Mouse (Mus musculus) naive thymus-derived CD4-positive, alpha-beta T cell, adult 2 months (primary cell): ENCODE measurements at regions not wholly inside any gene's neighbourhood (a gene's known extent, or its start where the extent isn't known, plus 50 kb on each side); places are given as distances from the start of the nearest gene placed in this dataset.

Source experiments
- DNase-seq: peaks from one replicate; pipeline ENCODE4 v3.0.0-alpha.2; 2011; ENCODE audit warnings: low read depth

- DNase-seq: no peak
Measured at GRCm38 (mm10) chr13:60427755-60428385, 173.9 kb upstream of the Dapk1 start.

- DNase-seq: no peak
Measured at GRCm38 (mm10) chr13:60429148-60429547, 172.6 kb upstream of the Dapk1 start.

DNA sequence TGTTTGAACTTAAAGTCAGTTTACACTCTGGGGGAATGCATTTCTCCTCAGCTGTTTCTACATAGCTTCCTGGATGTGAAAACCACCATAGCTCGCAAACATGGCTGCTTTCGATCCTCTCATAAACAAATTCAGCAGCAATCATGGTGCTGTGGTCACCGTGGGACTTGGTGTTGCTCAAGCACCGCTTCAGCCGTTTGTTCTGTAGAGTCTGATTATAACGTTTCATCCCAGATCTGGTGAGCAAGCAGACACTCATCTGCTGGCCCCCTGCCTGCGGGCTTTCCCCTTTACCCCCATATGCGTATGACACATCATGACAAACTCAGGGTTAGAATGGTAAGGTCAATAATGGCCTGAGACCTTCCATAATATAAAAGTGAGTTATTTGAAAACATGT, 170.3 kb upstream of the Dapk1 start:
- DNase-seq: no peak

- DNase-seq: no peak
Measured at GRCm38 (mm10) chr13:60434221-60435210, 167.2 kb upstream of the Dapk1 start.

- no peak for DNase-seq
Measured at GRCm38 (mm10) chr13:60435333-60435732, 166.4 kb upstream of the Dapk1 start.

DNA sequence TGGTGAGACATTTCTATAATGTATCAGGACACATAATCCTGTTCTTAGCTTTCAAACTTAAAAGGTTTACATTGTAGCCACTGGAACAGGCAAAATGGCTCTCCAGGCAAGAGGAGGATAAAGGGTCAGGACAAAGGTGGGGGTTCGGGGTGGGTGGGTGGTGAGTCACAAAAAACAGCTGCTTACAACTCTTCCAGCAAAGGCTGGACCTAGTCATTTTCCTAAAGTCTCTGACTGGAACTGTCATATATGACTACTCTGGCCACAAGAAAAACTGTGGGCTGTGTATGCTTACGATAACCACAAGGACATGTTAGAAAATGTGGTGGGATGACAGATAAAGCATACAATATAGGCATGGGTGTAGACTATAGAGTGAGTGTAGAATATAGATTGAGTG, 163.6 kb upstream of the Dapk1 start:
- no peak for DNase-seq

DNA sequence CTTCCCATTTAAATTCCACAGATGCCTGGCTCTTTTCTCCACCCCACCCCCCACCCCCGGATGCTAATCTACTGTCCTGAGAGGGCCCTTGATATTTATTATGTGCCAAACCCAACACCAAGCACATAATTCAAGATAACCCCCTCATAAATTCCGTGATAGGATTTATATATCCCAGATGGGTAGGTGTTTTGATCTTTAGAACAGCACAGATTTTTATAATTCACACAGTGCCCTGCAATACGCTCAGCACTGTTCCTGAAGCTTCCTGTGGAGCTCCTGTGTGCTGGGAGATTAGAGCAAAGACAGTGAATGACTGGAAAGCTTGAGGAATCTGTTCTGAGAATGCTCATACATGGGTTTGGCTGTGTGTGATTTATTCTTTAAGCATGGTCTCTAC, 161.2 kb upstream of the Dapk1 start:
- no peak for DNase-seq

DNA sequence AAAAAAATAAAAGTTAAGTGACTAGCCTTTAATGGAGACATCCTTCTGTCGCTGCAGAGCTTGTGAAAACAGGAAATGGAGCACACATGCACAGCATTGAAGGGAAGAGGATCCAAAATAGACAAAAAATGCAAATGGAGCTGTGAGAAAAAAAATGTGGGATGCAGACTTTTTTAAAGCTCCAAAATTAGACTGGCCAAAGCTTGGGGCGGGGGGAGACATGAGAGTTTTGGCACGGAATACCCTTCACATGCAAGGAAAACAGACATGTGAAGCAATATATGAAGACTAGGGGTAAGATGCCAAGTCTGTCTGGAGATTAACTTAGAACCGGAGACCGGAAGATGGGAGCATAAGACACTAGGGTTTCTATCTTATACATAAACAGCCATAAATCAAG, 156.6 kb upstream of the Dapk1 start:
- no peak for DNase-seq

DNA sequence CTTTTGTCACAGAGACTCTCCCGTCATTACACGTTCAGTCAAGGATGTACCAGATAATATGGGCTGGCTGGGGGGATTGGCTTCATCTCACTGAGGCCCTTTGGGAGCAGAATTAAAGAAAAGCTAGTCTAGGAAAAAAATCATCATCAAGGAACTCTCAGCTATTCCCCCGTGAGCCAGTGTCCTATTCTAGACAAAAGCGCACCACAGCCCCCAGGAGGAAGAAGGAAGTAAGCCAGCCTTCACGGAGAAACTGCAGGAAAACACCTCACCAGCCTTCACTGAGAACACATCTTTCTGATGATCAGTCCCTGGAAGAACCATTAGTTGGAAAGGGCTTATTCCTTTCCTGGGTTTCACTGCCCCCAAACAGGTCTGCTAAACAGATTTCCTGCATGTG, 154.8 kb upstream of the Dapk1 start:
- DNase-seq: no peak

GRCm38 (mm10) chr13:60450721-60451506, 150.8 kb upstream of the Dapk1 start:
- no peak for DNase-seq

- no peak for DNase-seq
Measured at GRCm38 (mm10) chr13:60453821-60454483, 147.8 kb upstream of the Dapk1 start.

GRCm38 (mm10) chr13:60455033-60455619, 146.6 kb upstream of the Dapk1 start:
- DNase-seq: no peak

DNA sequence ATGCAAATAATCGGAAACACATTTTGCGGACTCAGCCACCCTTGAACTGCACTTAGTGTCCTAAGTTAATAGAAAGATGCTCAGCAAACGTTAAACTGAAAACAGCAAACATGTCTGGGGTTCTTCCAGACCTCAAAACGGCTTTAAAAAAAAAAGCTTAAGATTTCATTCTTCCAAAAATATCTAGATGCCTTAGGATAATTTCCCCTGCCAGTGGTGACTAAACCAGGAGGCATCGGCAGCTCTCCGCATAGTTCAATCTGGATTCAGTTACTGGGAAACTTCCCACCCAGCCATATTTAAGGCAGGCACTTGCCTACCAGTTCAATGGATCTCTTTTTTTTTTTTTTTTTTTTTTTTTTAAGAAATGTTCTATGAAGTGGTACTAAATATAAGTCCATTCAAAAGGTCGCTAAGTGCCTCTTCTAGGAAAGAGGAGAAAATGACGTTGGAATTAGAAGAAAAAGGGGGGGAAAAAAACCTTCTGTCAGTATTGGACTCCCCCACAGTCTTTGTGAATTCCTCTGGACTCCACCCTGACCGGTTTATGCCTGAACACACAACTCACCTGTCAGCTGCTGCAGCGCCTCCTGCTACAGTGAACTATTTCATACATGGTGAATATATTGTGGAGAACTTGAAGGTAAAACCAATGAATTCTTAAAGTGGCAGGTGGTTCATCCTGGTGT, 145.7 kb upstream of the Dapk1 start:
- DNase-seq: no peak

GRCm38 (mm10) chr13:60457277-60457676, 144.5 kb upstream of the Dapk1 start:
- no peak for DNase-seq

DNA sequence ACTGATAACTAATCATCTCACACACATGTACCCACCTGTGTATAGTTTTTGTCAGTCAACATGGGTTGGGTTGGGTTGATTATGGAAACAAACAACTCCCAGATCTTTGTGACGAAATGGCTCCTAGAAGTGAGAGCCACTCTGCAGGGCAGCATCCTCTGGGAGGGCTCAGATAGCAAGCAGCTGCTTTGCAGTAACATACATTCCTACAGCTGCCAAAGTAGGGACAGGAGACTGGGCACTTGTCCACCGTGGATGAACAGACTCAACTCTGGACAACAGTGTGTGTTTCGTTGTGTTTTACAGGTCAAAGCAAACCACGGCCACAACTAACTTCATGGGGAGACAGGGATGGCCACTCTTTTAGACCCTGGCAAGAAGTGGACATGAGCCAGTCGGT, 142.7 kb upstream of the Dapk1 start:
- no peak for DNase-seq

DNA sequence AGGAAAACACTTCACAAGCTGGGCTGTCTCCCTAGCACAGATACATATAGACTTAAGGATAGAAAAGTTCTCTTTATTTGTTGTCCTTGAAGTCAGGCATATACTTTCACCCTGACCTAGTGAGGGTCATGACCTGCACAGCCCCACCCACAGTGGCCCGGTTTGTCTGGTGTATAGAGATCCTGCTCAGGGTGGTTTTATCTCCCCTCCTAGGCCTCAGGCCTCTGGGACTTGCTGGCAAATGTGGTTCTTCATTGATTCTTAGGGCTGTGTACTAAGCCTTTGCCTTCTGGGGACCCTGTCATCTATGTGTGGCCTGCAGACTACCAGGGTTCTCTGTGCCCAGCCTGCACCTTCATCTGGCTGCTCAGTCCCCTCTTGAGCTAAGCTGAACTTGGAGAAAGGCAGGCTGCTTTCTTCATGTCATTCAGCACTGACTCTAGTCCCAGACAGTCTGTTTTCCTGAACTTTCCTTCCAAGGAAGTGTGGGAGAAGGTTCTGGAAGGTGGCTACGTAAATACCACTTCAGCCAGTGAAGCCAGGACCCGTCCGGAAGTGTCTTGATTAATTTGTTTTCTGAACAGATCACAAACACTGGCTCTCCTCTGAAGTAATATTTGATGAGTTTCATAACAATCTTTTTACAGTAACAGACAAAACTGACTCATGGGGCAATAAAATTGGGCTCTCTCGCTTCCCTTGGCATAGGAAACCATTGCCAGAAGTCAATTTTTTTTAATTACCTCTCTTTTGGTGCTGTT, 135.0 kb upstream of the Dapk1 start:
- DNase-seq: no peak

DNA sequence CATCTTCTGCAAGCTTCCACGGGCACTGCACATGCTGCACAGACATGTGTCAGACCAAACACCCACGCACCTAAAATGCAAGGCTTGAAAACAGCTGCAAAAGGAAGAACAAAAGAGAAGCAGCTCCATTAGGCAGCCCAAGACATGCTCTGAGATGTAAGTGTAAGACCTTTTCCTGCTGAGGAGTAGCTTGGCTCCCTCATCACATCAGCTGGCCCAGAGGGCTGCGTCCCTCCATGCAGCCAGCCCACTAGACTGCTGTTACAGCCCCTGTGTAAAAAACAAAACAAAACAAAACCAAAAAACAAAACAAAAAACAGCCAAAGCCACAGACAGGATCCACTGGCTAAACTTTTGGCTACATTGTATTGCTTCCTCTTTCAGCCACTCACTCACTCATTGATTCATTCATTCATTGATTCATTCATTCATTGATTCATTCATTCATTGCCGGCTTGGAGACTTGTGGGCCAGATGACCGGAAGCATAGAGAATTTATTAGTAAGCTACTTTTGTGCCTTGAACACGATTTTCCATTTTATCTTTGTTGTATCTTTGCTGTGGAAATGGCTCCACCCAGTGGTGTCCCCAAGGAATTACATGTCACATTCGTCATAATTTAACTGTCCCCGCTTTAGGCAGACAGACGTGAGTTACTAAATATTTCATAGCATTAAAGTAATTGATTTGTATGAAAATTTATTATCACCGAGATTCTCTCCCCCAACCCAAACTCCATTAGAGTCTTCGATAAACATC, 133.7 kb upstream of the Dapk1 start:
- DNase-seq: peak; percentile 49

- no peak for DNase-seq
Measured at GRCm38 (mm10) chr13:60470426-60471398, 131.0 kb upstream of the Dapk1 start.
